Mouse (Mus musculus): ENCODE measurements at regions not wholly inside any gene's neighbourhood (a gene's known extent, or its start where the extent isn't known, plus 50 kb on each side); places are given as distances from the start of the nearest gene placed in this dataset.

GRCm38 (mm10) chr4:131534831-131535230 lies 303.3 kb downstream of the Ptpru start:
- no peaks in the 10 kb centered on the region for H3K4me1 ChIP-seq (ENCODE audit: control insufficient read depth, low read depth, low read length)
- WGBS (ENCODE audit: insufficient replicate concordance) = 65% methylated on average over 6 of the region's 6 CpGs
- H3K27me3 ChIP-seq (ENCODE audit: control insufficient read depth, insufficient read depth, low read depth, low read length) = no peaks in the 10 kb centered on the region
- no peak overlapping the region for H3K4me3 ChIP-seq (ENCODE audit: low read depth, low read length)
- H3K36me3 ChIP-seq (ENCODE audit: control insufficient read depth, insufficient read depth) = no peaks in the 10 kb centered on the region
- no peak for ATAC-seq (ENCODE audit: low read depth)
- no peak overlapping the region for H3K27ac ChIP-seq (ENCODE audit: low read length)
- H3K9ac ChIP-seq (ENCODE audit: low read depth, low read length) = no peak overlapping the region
- H3K4me2 ChIP-seq (ENCODE audit: low read depth, low read length) = no peak overlapping the region
- no peaks in the 10 kb centered on the region for H3K9me3 ChIP-seq (replicated peaks; ENCODE audit: control insufficient read depth, low read length)

- WGBS (ENCODE audit: insufficient replicate concordance) = 50% methylated on average over 4 of the region's 4 CpGs
- Histone ChIP-seq H3K27ac (ENCODE audit: low read length) (no peak overlapping the region), H3K27me3 (ENCODE audit: control insufficient read depth, insufficient read depth, low read depth, low read length) (no peaks in the 10 kb centered on the region), H3K4me3 (ENCODE audit: low read depth, low read length) (no peak overlapping the region), H3K4me1 (ENCODE audit: control insufficient read depth, low read depth, low read length) (no peaks in the 10 kb centered on the region), H3K9ac (ENCODE audit: low read depth, low read length) (no peak overlapping the region), H3K9me3 (replicated peaks; ENCODE audit: control insufficient read depth, low read length) (no peaks in the 10 kb centered on the region), H3K4me2 (ENCODE audit: low read depth, low read length) (no peak overlapping the region), H3K36me3 (ENCODE audit: control insufficient read depth, insufficient read depth) (no peaks in the 10 kb centered on the region)
- no peak for ATAC-seq (ENCODE audit: low read depth)
Observed at GRCm38 (mm10) chr4:131538237-131538636, 299.9 kb downstream of the Ptpru start.

- Histone ChIP-seq H3K27ac (ENCODE audit: low read length) (no peak overlapping the region), H3K9ac (ENCODE audit: low read depth, low read length) (no peak overlapping the region), H3K36me3 (ENCODE audit: control insufficient read depth, insufficient read depth) (no peaks in the 10 kb centered on the region), H3K9me3 (replicated peaks; ENCODE audit: control insufficient read depth, low read length) (no peaks in the 10 kb centered on the region), H3K4me3 (ENCODE audit: low read depth, low read length) (no peak overlapping the region), H3K4me1 (ENCODE audit: control insufficient read depth, low read depth, low read length) (no peaks in the 10 kb centered on the region), H3K4me2 (ENCODE audit: low read depth, low read length) (no peak overlapping the region), H3K27me3 (ENCODE audit: control insufficient read depth, insufficient read depth, low read depth, low read length) (no peaks in the 10 kb centered on the region)
- WGBS (ENCODE audit: insufficient replicate concordance) = 67% methylated on average over 12 of the region's 12 CpGs
- ATAC-seq (ENCODE audit: low read depth) = no peak
Observed at GRCm38 (mm10) chr4:131546422-131547200, 291.5 kb downstream of the Ptpru start.

GRCm38 (mm10) chr4:131549581-131549980 lies 288.5 kb downstream of the Ptpru start:
- WGBS (ENCODE audit: insufficient replicate concordance) = 68% methylated on average over 12 of the region's 12 CpGs
- Histone ChIP-seq H3K36me3 (ENCODE audit: control insufficient read depth, insufficient read depth) (no peaks in the 10 kb centered on the region), H3K27ac (ENCODE audit: low read length) (no peak overlapping the region), H3K4me3 (ENCODE audit: low read depth, low read length) (no peak overlapping the region), H3K9me3 (replicated peaks; ENCODE audit: control insufficient read depth, low read length) (no peaks in the 10 kb centered on the region), H3K4me1 (ENCODE audit: control insufficient read depth, low read depth, low read length) (no peaks in the 10 kb centered on the region), H3K9ac (ENCODE audit: low read depth, low read length) (no peak overlapping the region), H3K27me3 (ENCODE audit: control insufficient read depth, insufficient read depth, low read depth, low read length) (no peaks in the 10 kb centered on the region), H3K4me2 (ENCODE audit: low read depth, low read length) (no peak overlapping the region)
- no peak for ATAC-seq (ENCODE audit: low read depth)

- Histone ChIP-seq H3K27ac (ENCODE audit: low read length) (no peak overlapping the region), H3K4me3 (ENCODE audit: low read depth, low read length) (no peak overlapping the region), H3K4me2 (ENCODE audit: low read depth, low read length) (no peak overlapping the region), H3K9me3 (replicated peaks; ENCODE audit: control insufficient read depth, low read length) (no peaks in the 10 kb centered on the region), H3K36me3 (ENCODE audit: control insufficient read depth, insufficient read depth) (no peaks in the 10 kb centered on the region), H3K27me3 (ENCODE audit: control insufficient read depth, insufficient read depth, low read depth, low read length) (no peaks in the 10 kb centered on the region), H3K9ac (ENCODE audit: low read depth, low read length) (no peak overlapping the region), H3K4me1 (ENCODE audit: control insufficient read depth, low read depth, low read length) (no peaks in the 10 kb centered on the region)
- ATAC-seq (ENCODE audit: low read depth) = no peak
- WGBS (ENCODE audit: insufficient replicate concordance) = 62% methylated on average over 5 of the region's 5 CpGs
Observed at GRCm38 (mm10) chr4:131558513-131558912, 279.6 kb downstream of the Ptpru start.

GRCm38 (mm10) chr4:131563851-131564250 lies 274.2 kb downstream of the Ptpru start:
- no peaks in the 10 kb centered on the region for H3K27me3 ChIP-seq (ENCODE audit: control insufficient read depth, insufficient read depth, low read depth, low read length)
- no peak overlapping the region for H3K27ac ChIP-seq (ENCODE audit: low read length)
- no peak overlapping the region for H3K4me3 ChIP-seq (ENCODE audit: low read depth, low read length)
- H3K36me3 ChIP-seq (ENCODE audit: control insufficient read depth, insufficient read depth) = no peaks in the 10 kb centered on the region
- H3K4me1 ChIP-seq (ENCODE audit: control insufficient read depth, low read depth, low read length) = no peaks in the 10 kb centered on the region
- H3K9me3 ChIP-seq (replicated peaks; ENCODE audit: control insufficient read depth, low read length) = no peaks in the 10 kb centered on the region
- 55% methylated on average over 4 of the region's 4 CpGs for WGBS (ENCODE audit: insufficient replicate concordance)
- no peak for ATAC-seq (ENCODE audit: low read depth)
- H3K9ac ChIP-seq (ENCODE audit: low read depth, low read length) = no peak overlapping the region
- no peak overlapping the region for H3K4me2 ChIP-seq (ENCODE audit: low read depth, low read length)

- 55% methylated on average over 7 of the region's 7 CpGs for WGBS (ENCODE audit: insufficient replicate concordance)
- no peak overlapping the region for H3K9ac ChIP-seq (ENCODE audit: low read depth, low read length)
- no peaks in the 10 kb centered on the region for H3K4me1 ChIP-seq (ENCODE audit: control insufficient read depth, low read depth, low read length)
- H3K27me3 ChIP-seq (ENCODE audit: control insufficient read depth, insufficient read depth, low read depth, low read length) = no peaks in the 10 kb centered on the region
- no peak overlapping the region for H3K27ac ChIP-seq (ENCODE audit: low read length)
- no peaks in the 10 kb centered on the region for H3K9me3 ChIP-seq (replicated peaks; ENCODE audit: control insufficient read depth, low read length)
- H3K4me2 ChIP-seq (ENCODE audit: low read depth, low read length) = no peak overlapping the region
- no peak overlapping the region for H3K4me3 ChIP-seq (ENCODE audit: low read depth, low read length)
- H3K36me3 ChIP-seq (ENCODE audit: control insufficient read depth, insufficient read depth) = no peaks in the 10 kb centered on the region
- no peak for ATAC-seq (ENCODE audit: low read depth)
Observed at GRCm38 (mm10) chr4:131565203-131565602, 272.9 kb downstream of the Ptpru start.

- Histone ChIP-seq H3K4me1 (ENCODE audit: control insufficient read depth, low read depth, low read length) (no peaks in the 10 kb centered on the region), H3K27me3 (ENCODE audit: control insufficient read depth, insufficient read depth, low read depth, low read length) (no peaks in the 10 kb centered on the region), H3K36me3 (ENCODE audit: control insufficient read depth, insufficient read depth) (no peaks in the 10 kb centered on the region), H3K4me3 (ENCODE audit: low read depth, low read length) (no peak overlapping the region), H3K4me2 (ENCODE audit: low read depth, low read length) (no peak overlapping the region), H3K9ac (ENCODE audit: low read depth, low read length) (no peak overlapping the region), H3K9me3 (replicated peaks; ENCODE audit: control insufficient read depth, low read length) (no peaks in the 10 kb centered on the region), H3K27ac (ENCODE audit: low read length) (no peak overlapping the region)
- WGBS (ENCODE audit: insufficient replicate concordance) = 66% methylated on average over 2 of the region's 2 CpGs
- no peak for ATAC-seq (ENCODE audit: low read depth)
Observed at GRCm38 (mm10) chr4:131567241-131567640, 270.8 kb downstream of the Ptpru start.

- H3K4me1 ChIP-seq (ENCODE audit: control insufficient read depth, low read depth, low read length) = no peaks in the 10 kb centered on the region
- H3K27ac ChIP-seq (ENCODE audit: low read length) = no peak overlapping the region
- no peaks in the 10 kb centered on the region for H3K36me3 ChIP-seq (ENCODE audit: control insufficient read depth, insufficient read depth)
- H3K4me3 ChIP-seq (ENCODE audit: low read depth, low read length) = no peak overlapping the region
- no peak for ATAC-seq (ENCODE audit: low read depth)
- no peaks in the 10 kb centered on the region for H3K27me3 ChIP-seq (ENCODE audit: control insufficient read depth, insufficient read depth, low read depth, low read length)
- no peak overlapping the region for H3K4me2 ChIP-seq (ENCODE audit: low read depth, low read length)
- no peaks in the 10 kb centered on the region for H3K9me3 ChIP-seq (replicated peaks; ENCODE audit: control insufficient read depth, low read length)
- 47% methylated on average over 5 of the region's 5 CpGs for WGBS (ENCODE audit: insufficient replicate concordance)
- no peak overlapping the region for H3K9ac ChIP-seq (ENCODE audit: low read depth, low read length)
Observed at GRCm38 (mm10) chr4:131569156-131569555, 268.9 kb downstream of the Ptpru start.

All from liver, embryonic 16.5 days (tissue).